Mouse (Mus musculus): ENCODE data around the gene Calm5. TPM values are rescaled to one million over a fixed set of nuclear protein-coding genes. Genes with fewer than 3 reads are reported as not detected.

Gene Calm5
- polyA plus RNA-seq, 1 experiment from 2014 or later = not detected

DNA sequence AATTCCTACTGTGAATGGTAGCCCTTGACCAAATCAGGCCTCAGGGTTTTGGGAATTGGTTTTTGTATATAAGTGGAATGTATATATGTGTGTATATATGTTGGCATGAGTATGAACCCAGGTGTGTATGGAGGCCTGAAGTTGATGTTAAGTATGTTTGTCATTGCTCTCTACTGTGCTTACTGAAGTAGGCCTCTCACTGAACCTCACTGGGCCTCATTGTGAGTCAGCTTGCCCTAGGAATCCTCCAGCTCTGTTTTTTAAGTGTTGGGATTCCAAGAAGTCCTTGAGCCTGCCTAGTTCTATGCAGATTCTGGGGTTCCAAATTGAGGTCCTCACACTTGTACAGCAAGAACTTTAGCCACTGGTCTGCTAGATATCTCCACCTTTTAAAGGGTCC is 15.9 kb downstream of the Calm5 start:
- H3K27me3 ChIP-seq = no peaks in the 10 kb centered on the region
- no peak overlapping the region for H3K4me3 ChIP-seq
- no peak overlapping the region for H3K4me2 ChIP-seq (replicated peaks)
- no peak for ATAC-seq (replicated peaks)
- H3K36me3 ChIP-seq = no peaks in the 10 kb centered on the region
- H3K9me3 ChIP-seq = no peaks in the 10 kb centered on the region
- H3K27ac ChIP-seq (replicated peaks) = no peak overlapping the region
- H3K4me1 ChIP-seq = no peaks in the 10 kb centered on the region
- no peak overlapping the region for H3K9ac ChIP-seq (replicated peaks)

DNA sequence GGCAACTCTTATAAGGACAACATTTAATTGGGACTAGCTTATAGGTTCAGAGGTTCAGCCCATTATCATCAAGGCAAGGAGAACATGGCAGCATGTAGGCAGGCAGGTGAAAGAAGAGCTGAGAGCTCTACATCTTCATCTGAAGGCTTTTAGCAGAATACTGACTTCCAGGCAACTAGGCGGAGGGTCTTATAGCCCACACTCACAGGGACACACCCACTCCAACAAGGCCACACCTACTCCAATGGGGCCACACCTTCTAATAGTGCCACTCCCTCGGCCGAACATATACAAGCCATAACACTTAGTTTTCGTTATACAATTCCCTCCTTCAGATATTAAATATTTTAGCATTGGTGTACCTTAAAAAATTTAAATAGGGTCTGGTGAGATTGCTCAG is 18.9 kb downstream of the Calm5 start:
- ATAC-seq (replicated peaks) = no peak
- H3K4me2 ChIP-seq (replicated peaks) = no peak overlapping the region
- no peaks in the 10 kb centered on the region for H3K27me3 ChIP-seq
- no peak overlapping the region for H3K4me3 ChIP-seq
- H3K36me3 ChIP-seq = no peaks in the 10 kb centered on the region
- no peaks in the 10 kb centered on the region for H3K9me3 ChIP-seq
- H3K9ac ChIP-seq (replicated peaks) = no peak overlapping the region
- no peaks in the 10 kb centered on the region for H3K4me1 ChIP-seq
- WGBS = 93% methylated on average over 4 of the region's 4 CpGs
- H3K27ac ChIP-seq (replicated peaks) = no peak overlapping the region

DNA sequence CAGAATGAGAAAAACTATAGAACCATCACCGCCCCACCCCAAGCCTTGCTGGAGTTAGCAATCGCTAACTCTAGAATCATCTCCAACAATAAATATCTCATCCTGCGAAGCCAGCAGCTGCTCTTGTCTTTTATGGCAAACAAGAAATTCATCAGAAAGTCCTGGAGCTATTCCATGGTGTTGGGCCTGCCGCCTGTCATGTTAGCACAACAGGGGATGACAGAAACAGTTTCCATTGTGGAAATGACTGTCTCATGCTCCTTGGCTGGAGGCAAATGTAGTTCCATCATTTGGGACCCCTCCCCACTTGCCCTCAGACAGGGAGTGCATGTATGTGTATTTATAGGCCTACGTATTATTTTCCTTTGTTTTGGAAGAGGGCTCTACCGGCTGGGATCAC is 22.5 kb downstream of the Calm5 start:
- Histone ChIP-seq H3K9ac (replicated peaks) (no peak overlapping the region), H3K27me3 (no peaks in the 10 kb centered on the region), H3K4me1 (no peaks in the 10 kb centered on the region), H3K4me3 (no peak overlapping the region), H3K36me3 (no peaks in the 10 kb centered on the region), H3K27ac (replicated peaks) (no peak overlapping the region), H3K9me3 (no peaks in the 10 kb centered on the region), H3K4me2 (replicated peaks) (no peak overlapping the region)
- 73% methylated on average over 6 of the region's 6 CpGs for WGBS
- no peak for ATAC-seq (replicated peaks)

DNA sequence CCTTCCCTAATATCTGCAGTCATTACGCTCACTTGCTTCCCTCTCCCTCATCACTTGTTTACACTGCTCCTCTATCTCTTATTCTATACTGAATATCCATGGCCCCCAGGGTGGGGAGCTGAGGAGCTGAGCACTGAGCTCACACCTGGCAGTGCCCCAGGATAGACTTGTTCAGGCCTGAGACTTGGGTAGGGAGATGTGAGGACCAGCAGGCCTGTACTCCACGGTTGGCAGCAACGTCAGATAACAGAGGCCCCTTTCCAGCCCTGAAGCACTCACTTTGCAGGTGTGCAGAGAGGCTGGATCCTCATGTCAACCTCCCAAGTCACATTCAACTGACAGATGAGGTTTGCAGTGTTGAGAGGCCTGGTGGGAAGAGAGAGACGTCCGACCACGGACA is 23.2 kb downstream of the Calm5 start:
- 76% methylated on average over 6 of the region's 6 CpGs for WGBS
- ATAC-seq (replicated peaks) = 0 out of 2 replicates have a peak, but pooled peaks have one; percentile 6

DNA sequence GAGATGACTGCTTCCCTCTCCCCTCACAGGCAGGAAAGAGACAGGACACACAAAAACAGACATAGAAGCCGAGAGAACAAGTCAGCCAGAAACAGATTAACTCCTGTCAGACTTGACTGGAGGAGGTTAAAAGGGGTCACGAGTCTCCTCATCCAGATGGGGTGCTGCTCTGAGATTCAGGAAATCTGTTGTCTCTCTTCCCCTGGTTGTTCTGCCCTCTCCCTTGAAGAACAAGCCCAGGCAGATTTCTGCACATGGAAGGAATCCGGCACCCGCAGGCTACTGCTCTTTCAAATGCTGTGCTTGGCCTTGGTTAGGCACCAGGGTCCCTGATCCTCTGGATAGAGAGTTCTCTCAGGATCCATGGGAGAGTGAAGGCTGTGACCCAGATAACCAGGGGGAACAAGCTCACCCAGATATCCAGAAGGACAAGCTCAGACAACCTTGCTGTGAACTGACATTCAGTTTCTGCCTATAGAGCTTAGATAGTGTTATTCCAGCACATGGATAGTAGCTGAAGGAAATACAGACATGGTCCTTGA is 23.8 kb downstream of the Calm5 start:
- H3K9ac ChIP-seq (replicated peaks) = no peak overlapping the region
- H3K4me1 ChIP-seq = no peaks in the 10 kb centered on the region
- WGBS = 55% methylated on average over 4 of the region's 4 CpGs
- no peaks in the 10 kb centered on the region for H3K27me3 ChIP-seq
- H3K27ac ChIP-seq (replicated peaks) = no peak overlapping the region
- H3K4me3 ChIP-seq = no peak overlapping the region
- no peak for ATAC-seq (replicated peaks)
- H3K9me3 ChIP-seq = no peaks in the 10 kb centered on the region
- H3K4me2 ChIP-seq (replicated peaks) = no peak overlapping the region
- H3K36me3 ChIP-seq = peaks cover 5% of the 10 kb centered on the region; the same call in 1 of the 2 replicates

More for the DNA sequence above, 23.2 kb downstream of the Calm5 start:
- Histone ChIP-seq H3K9ac (replicated peaks) (no peak overlapping the region), H3K4me1 (no peaks in the 10 kb centered on the region), H3K4me3 (no peak overlapping the region), H3K27ac (replicated peaks) (no peak overlapping the region), H3K4me2 (replicated peaks) (no peak overlapping the region), H3K27me3 (no peaks in the 10 kb centered on the region), H3K9me3 (no peaks in the 10 kb centered on the region), H3K36me3 (peaks cover 5% of the 10 kb centered on the region; the same call in 1 of the 2 replicates)

DNA sequence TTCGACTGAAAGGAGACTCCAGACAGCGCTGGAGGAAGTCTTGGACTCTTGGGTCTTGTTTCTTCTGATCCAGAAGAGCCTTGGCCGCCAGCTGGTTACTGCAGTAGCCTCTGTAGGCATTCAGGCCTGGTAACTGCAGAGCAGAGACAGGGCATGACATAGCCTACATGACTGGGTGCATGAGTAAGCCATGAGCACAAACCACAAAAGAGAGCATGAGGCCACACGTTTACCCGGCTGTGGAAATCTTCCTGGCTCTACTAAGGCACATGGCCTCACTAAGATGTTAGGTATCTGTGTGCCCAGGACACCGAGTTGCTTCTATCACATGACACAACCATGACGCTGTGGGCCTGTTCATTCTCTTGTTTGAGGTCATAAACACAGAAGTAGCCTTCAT is 32.7 kb downstream of the Calm5 start:
- H3K27me3 ChIP-seq = no peaks in the 10 kb centered on the region
- peaks cover 20% of the 10 kb centered on the region for H3K36me3 ChIP-seq
- ATAC-seq (replicated peaks) = no peak
- 93% methylated on average over 7 of the region's 7 CpGs for WGBS
- H3K4me1 ChIP-seq = no peaks in the 10 kb centered on the region
- H3K4me2 ChIP-seq (replicated peaks) = no peak overlapping the region
- no peaks in the 10 kb centered on the region for H3K9me3 ChIP-seq
- H3K9ac ChIP-seq (replicated peaks) = no peak overlapping the region
- H3K4me3 ChIP-seq = no peak overlapping the region
- no peak overlapping the region for H3K27ac ChIP-seq (replicated peaks)

DNA sequence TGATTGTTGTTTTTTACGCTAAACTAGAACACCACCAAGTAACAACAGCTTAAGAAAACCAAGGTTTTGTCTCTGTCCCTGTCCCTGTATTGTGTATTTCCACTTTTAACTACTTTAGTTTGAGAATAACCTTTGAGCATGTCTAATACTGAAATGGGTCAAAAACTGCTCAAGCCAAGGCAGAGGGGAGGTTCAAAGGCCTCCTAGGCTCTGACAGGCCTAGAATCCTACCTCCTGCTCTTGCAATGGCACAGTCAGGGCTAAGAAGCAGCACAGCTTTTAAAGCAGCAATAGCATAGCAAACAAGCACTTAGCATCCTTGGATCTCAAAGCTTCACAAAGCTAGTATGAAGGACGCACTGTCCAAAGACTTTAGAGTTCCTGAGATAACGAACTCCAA is 35.1 kb downstream of the Calm5 start:
- Histone ChIP-seq H3K36me3 (peaks cover 15% of the 10 kb centered on the region), H3K9me3 (no peaks in the 10 kb centered on the region), H3K9ac (replicated peaks) (no peak overlapping the region), H3K4me1 (peaks cover 4% of the 10 kb centered on the region), H3K4me3 (no peak overlapping the region), H3K4me2 (replicated peaks) (no peak overlapping the region), H3K27ac (replicated peaks) (no peak overlapping the region), H3K27me3 (no peaks in the 10 kb centered on the region)
- ATAC-seq (replicated peaks) = no peak
- WGBS = 82% methylated on average over 3 of the region's 3 CpGs

DNA sequence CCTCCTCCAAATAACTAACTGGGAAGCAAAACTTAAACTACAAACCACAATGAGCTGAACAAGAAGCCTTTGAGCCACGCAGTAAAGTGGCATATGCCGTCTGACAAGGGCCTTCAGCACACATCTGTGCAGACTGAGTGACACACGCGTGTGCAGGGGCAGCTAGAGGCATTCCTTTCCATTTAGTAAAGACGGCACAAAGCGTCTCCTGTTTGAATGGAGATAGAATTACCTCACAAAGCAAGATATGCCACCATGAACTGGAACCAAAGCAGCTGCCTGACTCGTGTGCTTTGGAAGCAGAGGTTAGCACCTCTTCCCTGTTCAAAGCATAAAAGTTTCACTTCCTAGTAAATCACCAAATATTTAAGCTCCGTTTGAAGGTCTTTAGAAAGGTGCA is 36.1 kb downstream of the Calm5 start:
- 58% methylated on average over 8 of the region's 8 CpGs for WGBS
- Histone ChIP-seq H3K36me3 (peaks cover 15% of the 10 kb centered on the region), H3K9ac (replicated peaks) (no peak overlapping the region), H3K27me3 (no peaks in the 10 kb centered on the region), H3K4me2 (replicated peaks) (no peak overlapping the region), H3K4me3 (no peak overlapping the region), H3K4me1 (peaks cover 4% of the 10 kb centered on the region), H3K27ac (replicated peaks) (no peak overlapping the region), H3K9me3 (no peaks in the 10 kb centered on the region)
- no peak for ATAC-seq (replicated peaks)

DNA sequence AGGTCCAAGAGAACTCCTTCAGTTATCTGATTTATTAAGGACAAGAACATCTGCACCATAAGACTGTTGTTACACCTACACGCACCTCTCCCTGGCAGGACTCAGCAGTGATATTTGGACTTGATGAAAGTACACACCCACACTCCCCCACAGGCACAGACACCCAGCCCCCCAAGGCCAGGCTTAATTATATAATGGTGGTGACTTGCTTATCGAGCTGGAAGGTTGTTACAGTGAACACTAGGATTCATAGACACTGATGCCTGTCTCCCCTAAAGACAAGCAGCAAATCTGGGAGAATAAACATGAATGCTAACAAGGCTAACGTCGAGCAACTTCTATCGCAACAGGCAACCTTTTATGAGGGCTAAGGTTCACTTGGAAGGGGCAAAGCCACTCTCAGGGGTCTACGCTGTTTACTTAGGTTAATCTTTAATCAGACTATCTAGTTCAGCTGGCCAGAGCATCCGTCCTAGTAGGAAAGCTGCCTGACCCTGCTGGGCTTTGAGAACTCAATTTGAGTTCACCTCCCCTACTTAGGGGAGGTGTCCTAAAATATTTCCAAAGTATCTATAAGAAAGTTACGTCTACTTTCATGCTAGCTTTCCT is 37.6 kb downstream of the Calm5 start:
- H3K27me3 ChIP-seq = no peaks in the 10 kb centered on the region
- no peak overlapping the region for H3K27ac ChIP-seq (replicated peaks)
- H3K9ac ChIP-seq (replicated peaks) = no peak overlapping the region
- no peak overlapping the region for H3K4me2 ChIP-seq (replicated peaks)
- no peak for ATAC-seq (replicated peaks)
- H3K9me3 ChIP-seq = no peaks in the 10 kb centered on the region
- 69% methylated on average over 8 of the region's 8 CpGs for WGBS
- peaks cover 4% of the 10 kb centered on the region for H3K4me1 ChIP-seq
- no peak overlapping the region for H3K4me3 ChIP-seq
- peaks cover 10% of the 10 kb centered on the region for H3K36me3 ChIP-seq

DNA sequence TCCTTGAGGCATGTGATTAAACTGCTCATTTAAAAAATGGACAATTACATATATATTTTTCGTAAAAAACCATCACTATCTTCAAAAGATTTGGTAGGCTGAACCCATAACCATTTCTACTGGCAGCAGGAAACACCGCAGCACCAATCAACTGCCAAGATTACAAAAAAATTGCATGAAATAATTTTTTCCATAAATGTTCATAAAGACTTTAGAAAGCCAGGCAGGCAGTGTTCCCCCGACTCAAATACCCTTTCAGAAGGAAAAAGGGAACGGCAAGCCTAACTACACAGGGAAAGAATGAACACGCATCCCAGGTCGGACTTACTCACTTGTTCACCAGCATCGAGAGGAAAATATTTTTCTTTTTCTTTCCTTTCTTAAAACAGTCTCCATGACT is 38.6 kb downstream of the Calm5 start:
- peak overlapping the region; percentile 60 for H3K4me3 ChIP-seq
- H3K9ac ChIP-seq (replicated peaks) = peak overlapping the region; percentile 68
- 0 out of 2 replicates have a peak, but pooled peaks cover 1% of the 10 kb centered on the region for H3K36me3 ChIP-seq
- no peak overlapping the region for H3K27ac ChIP-seq (replicated peaks)
- 16% methylated on average over 7 of the region's 7 CpGs for WGBS
- peak overlapping the region; percentile 82 for H3K4me2 ChIP-seq (replicated peaks)
- no peaks in the 10 kb centered on the region for H3K9me3 ChIP-seq
- no peak for ATAC-seq (replicated peaks)
- peaks cover 4% of the 10 kb centered on the region for H3K4me1 ChIP-seq
- H3K27me3 ChIP-seq = no peaks in the 10 kb centered on the region

DNA sequence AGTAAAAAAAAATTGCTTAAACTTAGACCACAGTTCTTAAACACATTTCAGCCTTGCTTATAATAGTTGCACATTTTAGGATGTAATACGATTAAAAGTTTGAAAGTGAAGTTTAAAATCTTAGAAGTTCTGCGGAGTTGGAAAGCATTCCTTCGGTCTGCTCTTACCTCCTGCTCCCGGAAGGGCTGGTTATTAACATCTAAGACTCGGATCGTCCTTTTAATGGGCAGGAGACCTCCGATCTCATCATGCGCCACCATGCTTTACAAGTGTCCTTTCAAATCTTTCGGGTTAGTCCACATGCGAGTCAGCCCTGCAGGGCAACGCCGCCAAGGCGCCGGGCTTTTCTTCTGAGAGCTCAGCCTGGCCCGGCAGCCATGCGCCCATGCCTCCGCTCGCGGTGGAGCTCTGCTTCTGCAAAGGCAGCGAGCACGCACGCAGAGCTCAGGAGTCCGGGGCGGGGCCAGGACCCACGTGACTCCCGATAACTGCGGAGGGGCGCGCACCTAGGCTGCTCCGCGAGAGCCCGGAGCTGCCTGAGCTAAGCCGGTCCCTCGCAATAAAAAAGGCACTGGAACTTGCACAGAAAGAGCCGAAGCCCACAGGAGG is 39.3 kb downstream of the Calm5 start:
- no peaks in the 10 kb centered on the region for H3K9me3 ChIP-seq
- H3K4me2 ChIP-seq (replicated peaks) = peak overlapping the region; percentile 82
- H3K4me3 ChIP-seq = peak overlapping the region; percentile 60
- H3K9ac ChIP-seq (replicated peaks) = peak overlapping the region; percentile 68
- ATAC-seq (replicated peaks) = peak; percentile 99
- under 1% methylated on average over 35 of the region's 35 CpGs for WGBS
- peaks cover 4% of the 10 kb centered on the region for H3K4me1 ChIP-seq
- H3K27ac ChIP-seq (replicated peaks) = no peak overlapping the region
- no peaks in the 10 kb centered on the region for H3K27me3 ChIP-seq
- no peaks in the 10 kb centered on the region for H3K36me3 ChIP-seq

DNA sequence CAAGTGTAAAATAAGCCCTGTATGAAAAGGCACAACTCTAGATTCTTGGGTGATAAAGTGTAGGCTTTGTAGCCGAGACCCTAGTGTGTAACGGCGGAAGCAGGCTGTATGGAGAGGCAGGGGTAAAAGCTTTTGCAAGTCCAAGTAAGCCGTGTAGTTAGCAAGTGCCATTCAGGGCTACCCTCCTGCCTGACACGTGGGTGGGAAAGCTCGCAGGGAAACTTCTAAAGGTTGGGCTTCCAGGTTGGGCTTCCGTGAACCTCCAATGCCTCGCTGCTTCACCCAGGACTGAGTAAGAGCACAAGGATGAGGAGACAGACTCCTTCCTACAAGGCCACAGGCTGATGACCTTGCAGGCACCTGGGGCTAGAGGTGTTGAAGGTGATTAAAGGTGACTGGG is 40.6 kb downstream of the Calm5 start:
- no peaks in the 10 kb centered on the region for H3K27me3 ChIP-seq
- H3K4me3 ChIP-seq = no peak overlapping the region
- 80% methylated on average over 8 of the region's 8 CpGs for whole genome bisulfite sequencing
- H3K9me3 ChIP-seq = no peaks in the 10 kb centered on the region
- ATAC-seq (replicated peaks) = no peak
- H3K9ac ChIP-seq (replicated peaks) = no peak overlapping the region
- no peak overlapping the region for H3K4me2 ChIP-seq (replicated peaks)
- peaks cover 4% of the 10 kb centered on the region for H3K4me1 ChIP-seq
- H3K27ac ChIP-seq (replicated peaks) = no peak overlapping the region
- H3K36me3 ChIP-seq = no peaks in the 10 kb centered on the region
